Mouse (Mus musculus) small intestine, adult 2 months (tissue): ENCODE measurements around the gene Mcam.

Experiments
- CTCF ChIP-seq: fragments of 200-500 bp; IDR thresholded peaks from 2 replicates; pipeline ENCODE4 v1.5.1; 2012; ENCODE audit warnings: low read depth, mild to moderate bottlenecking, control low read depth, inconsistent platforms, low read length, moderate library complexity, mixed read lengths; ENCODE audit not compliant: insufficient replicate concordance, insufficient read length; ENCODE audit errors: extremely low read depth
- POLR2A ChIP-seq: fragments of 200-500 bp; IDR thresholded peaks from 2 replicates; pipeline ENCODE4 v1.6.1; 2012; ENCODE audit warnings: low read depth, mild to moderate bottlenecking, control low read depth, inconsistent platforms, low read length, moderate library complexity

- no peak for TF ChIP-seq POLR2A
- no peak for TF ChIP-seq CTCF
Observed at GRCm38 (mm10) chr9:44175556-44175955, 41.3 kb downstream of the Mcam start.
